Mouse (Mus musculus) kidney, embryonic 16.5 days (tissue): Measurements from ENCODE around the gene Tmprss4. TPM values are rescaled to one million over a fixed set of nuclear protein-coding genes. Genes with fewer than 3 reads are reported as not detected.

ENCODE experiments used
- ATAC-seq: fragments of 200-750 bp; cut with Nextera tagmentation; 2 replicates; pipeline ENCODE4 v1.8.0; 2017; ENCODE audit warnings: moderate TSS enrichment; ENCODE audit not compliant: low FRiP score, low TSS enrichment
- H3K27ac ChIP-seq: fragments of 300-500 bp; sonication (generic); 2 replicates; pipeline ENCODE4 v1.5.1; 2014; ENCODE audit warnings: low read length
- H3K27me3 ChIP-seq: fragments of 300-500 bp; sonication (generic); 2 replicates; pipeline ENCODE4 v1.6.1; 2014; ENCODE audit warnings: low read length, control low read depth, mixed read lengths; ENCODE audit not compliant: insufficient read depth
- H3K36me3 ChIP-seq: fragments of 300-500 bp; sonication (generic); 2 replicates; pipeline ENCODE4 v1.6.1; 2014; ENCODE audit warnings: low read length, control low read depth, mixed read lengths; ENCODE audit not compliant: insufficient read depth
- H3K4me1 ChIP-seq: fragments of 300-500 bp; sonication (generic); 2 replicates; pipeline ENCODE4 v1.6.1; 2014; ENCODE audit warnings: low read length, control low read depth, mixed read lengths; ENCODE audit not compliant: insufficient read depth
- H3K4me2 ChIP-seq: fragments of 300-500 bp; sonication (generic); replicated peaks from 2 replicates; pipeline ENCODE4 v1.6.1; 2014; ENCODE audit warnings: low read depth, low read length
- H3K4me3 ChIP-seq: fragments of 300-500 bp; sonication (generic); 2 replicates; pipeline ENCODE4 v1.5.1; 2014; ENCODE audit warnings: mild to moderate bottlenecking, low read length
- H3K9ac ChIP-seq: fragments of 300-500 bp; sonication (generic); replicated peaks from 2 replicates; pipeline ENCODE4 v1.6.1; 2014; ENCODE audit warnings: low read length
- H3K9me3 ChIP-seq: fragments of 300-500 bp; sonication (generic); 2 replicates; pipeline ENCODE4 v1.6.1; 2016; ENCODE audit warnings: low read length, control low read depth
- WGBS: fragments of 180-500 bp; shearing (Covaris S2); extraction: QIAGEN DNeasy Blood & Tissue Kit; methylation state at CpG from one replicate; pipeline ENCODE4 v1.1.7; 2014; 5-methylcytosine and 5-hydroxymethylcytosine counted together
- polyA plus RNA-seq: library from polyadenylated mRNA; unstranded; fragments of >200 nt; fragmentation: Nextera tagmentation; extraction: Ambion mirVana; gene quantifications from 2 replicates; pipeline ENCODE4 v1.2.1, GENCODE M21; 2015

Tmprss4 gene
- polyA plus RNA-seq, 1 experiment from 2014 or later, result 0.61 TPM

GRCm38 (mm10) chr9:45202021-45202798 is 1.7 kb downstream of the Tmprss4 start:
- no peaks in the 10 kb centered on the region for H3K9me3 ChIP-seq
- no peaks in the 10 kb centered on the region for H3K27me3 ChIP-seq
- no peak overlapping the region for H3K4me2 ChIP-seq
- no peak for ATAC-seq
- no peaks in the 10 kb centered on the region for H3K36me3 ChIP-seq
- no peak overlapping the region for H3K4me3 ChIP-seq
- H3K9ac ChIP-seq, result no peak overlapping the region
- 61% methylated on average over 9 of the region's 9 CpGs for WGBS
- no peak overlapping the region for H3K27ac ChIP-seq
- peaks cover 6% of the 10 kb centered on the region for H3K4me1 ChIP-seq

- Histone ChIP-seq H3K4me2 (no peak overlapping the region), H3K27me3 (no peaks in the 10 kb centered on the region), H3K9ac (no peak overlapping the region), H3K9me3 (no peaks in the 10 kb centered on the region), H3K36me3 (no peaks in the 10 kb centered on the region), H3K4me1 (peaks cover 6% of the 10 kb centered on the region), H3K27ac (no peak overlapping the region), H3K4me3 (no peak overlapping the region)
- ATAC-seq, result no peak
- WGBS, result 84% methylated on average over 5 of the region's 5 CpGs
Measured at GRCm38 (mm10) chr9:45201319-45201947, 2.5 kb downstream of the Tmprss4 start.

- H3K9ac ChIP-seq, result no peak overlapping the region
- H3K9me3 ChIP-seq, result no peaks in the 10 kb centered on the region
- WGBS, result 80% methylated on average over 5 of the region's 5 CpGs
- no peak overlapping the region for H3K27ac ChIP-seq
- no peak overlapping the region for H3K4me2 ChIP-seq
- H3K4me1 ChIP-seq, result no peaks in the 10 kb centered on the region
- no peak overlapping the region for H3K4me3 ChIP-seq
- no peak for ATAC-seq
- H3K27me3 ChIP-seq, result no peaks in the 10 kb centered on the region
- H3K36me3 ChIP-seq, result no peaks in the 10 kb centered on the region
Measured at GRCm38 (mm10) chr9:45197549-45197948, 6.3 kb downstream of the Tmprss4 start.

- Histone ChIP-seq H3K9me3 (no peaks in the 10 kb centered on the region), H3K9ac (no peak overlapping the region), H3K27me3 (no peaks in the 10 kb centered on the region), H3K36me3 (no peaks in the 10 kb centered on the region), H3K4me3 (no peak overlapping the region), H3K4me1 (no peaks in the 10 kb centered on the region), H3K4me2 (no peak overlapping the region), H3K27ac (no peak overlapping the region)
- WGBS, result 67% methylated on average over 8 of the region's 8 CpGs
- ATAC-seq, result no peak
Measured at GRCm38 (mm10) chr9:45196125-45196830, 7.6 kb downstream of the Tmprss4 start.

GRCm38 (mm10) chr9:45195468-45195867 is 8.4 kb downstream of the Tmprss4 start:
- Histone ChIP-seq H3K9ac (no peak overlapping the region), H3K27ac (no peak overlapping the region), H3K27me3 (no peaks in the 10 kb centered on the region), H3K4me3 (no peak overlapping the region), H3K4me2 (no peak overlapping the region), H3K4me1 (no peaks in the 10 kb centered on the region), H3K9me3 (no peaks in the 10 kb centered on the region), H3K36me3 (no peaks in the 10 kb centered on the region)
- WGBS, result 78% methylated on average over 4 of the region's 4 CpGs
- no peak for ATAC-seq

- no peak overlapping the region for H3K4me3 ChIP-seq
- H3K36me3 ChIP-seq, result no peaks in the 10 kb centered on the region
- ATAC-seq, result no peak
- H3K27me3 ChIP-seq, result no peaks in the 10 kb centered on the region
- no peaks in the 10 kb centered on the region for H3K9me3 ChIP-seq
- H3K27ac ChIP-seq, result no peak overlapping the region
- no peaks in the 10 kb centered on the region for H3K4me1 ChIP-seq
- H3K9ac ChIP-seq, result no peak overlapping the region
- no peak overlapping the region for H3K4me2 ChIP-seq
- whole genome bisulfite sequencing, result 81% methylated on average over 4 of the region's 4 CpGs
Measured at GRCm38 (mm10) chr9:45189661-45190174, 14.2 kb downstream of the Tmprss4 start.

GRCm38 (mm10) chr9:45188570-45189563 is 15.0 kb downstream of the Tmprss4 start:
- no peak overlapping the region for H3K4me3 ChIP-seq
- H3K27me3 ChIP-seq, result no peaks in the 10 kb centered on the region
- WGBS, result 80% methylated on average over 10 of the region's 10 CpGs
- H3K36me3 ChIP-seq, result no peaks in the 10 kb centered on the region
- ATAC-seq, result no peak
- no peaks in the 10 kb centered on the region for H3K4me1 ChIP-seq
- H3K9ac ChIP-seq, result no peak overlapping the region
- no peaks in the 10 kb centered on the region for H3K9me3 ChIP-seq
- H3K27ac ChIP-seq, result no peak overlapping the region
- no peak overlapping the region for H3K4me2 ChIP-seq

GRCm38 (mm10) chr9:45185250-45185649 is 18.6 kb downstream of the Tmprss4 start:
- Histone ChIP-seq H3K9me3 (no peaks in the 10 kb centered on the region), H3K36me3 (no peaks in the 10 kb centered on the region), H3K9ac (no peak overlapping the region), H3K4me3 (no peak overlapping the region), H3K27ac (no peak overlapping the region), H3K4me1 (no peaks in the 10 kb centered on the region), H3K4me2 (no peak overlapping the region), H3K27me3 (no peaks in the 10 kb centered on the region)
- ATAC-seq, result no peak
- 76% methylated on average over 4 of the region's 4 CpGs for WGBS

GRCm38 (mm10) chr9:45183266-45183665 is 20.6 kb downstream of the Tmprss4 start:
- H3K4me3 ChIP-seq, result no peak overlapping the region
- 83% methylated on average over 6 of the region's 6 CpGs for WGBS
- H3K27me3 ChIP-seq, result no peaks in the 10 kb centered on the region
- H3K9me3 ChIP-seq, result no peaks in the 10 kb centered on the region
- H3K9ac ChIP-seq, result no peak overlapping the region
- H3K4me1 ChIP-seq, result no peaks in the 10 kb centered on the region
- ATAC-seq, result no peak
- H3K4me2 ChIP-seq, result no peak overlapping the region
- H3K36me3 ChIP-seq, result no peaks in the 10 kb centered on the region
- no peak overlapping the region for H3K27ac ChIP-seq
